1 mouse cellular context compared by ENCODE assay signal in the genomic region with DNA sequence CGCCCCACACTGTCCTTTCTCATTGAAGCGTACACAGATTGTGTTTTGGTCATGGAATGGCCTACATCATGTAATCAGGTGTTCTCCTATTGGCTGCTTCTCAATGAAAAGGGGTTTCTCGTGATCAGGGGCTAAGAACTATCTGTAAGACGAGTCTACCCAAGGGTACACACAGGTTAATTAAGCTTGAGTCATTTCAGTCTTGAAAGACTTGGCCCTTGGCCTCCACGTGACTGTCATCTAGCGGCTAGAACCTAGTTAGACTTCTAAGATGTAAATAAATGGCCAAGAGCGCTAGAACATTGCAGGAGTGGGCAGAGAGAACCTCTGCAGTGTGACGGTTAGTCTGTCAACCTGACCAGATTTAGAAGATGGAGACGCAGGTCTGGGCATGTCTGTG.
TF ChIP-seq lines count a peak whose summit lies in the region.

No protein-coding gene starts in this region.

TF ChIP-seq in CH12.LX, 34 proteins besides CTCF, POLR2A, EP300 and RAD21:
- no peak for TF ChIP-seq SIN3A (IDR thresholded peaks at IDR 0.05; ENCODE audit: low read length)
- TF ChIP-seq NRF1 (IDR thresholded peaks at IDR 0.05; ENCODE audit: low read depth, low read length): no peak
- TF ChIP-seq USF1 (IDR thresholded peaks at IDR 0.05; ENCODE audit: low read depth, low read length): peak; percentile 45
- no peak for TF ChIP-seq NELFE (IDR thresholded peaks at IDR 0.05; ENCODE audit: low read depth, low read length)
- peak; percentile 47; the same call in 1 of the 2 replicates for TF ChIP-seq IRF4 (IDR thresholded peaks at IDR 0.05; ENCODE audit: low read depth, low read length)
- TF ChIP-seq TBP (conservative IDR thresholded peaks at IDR 0.05; ENCODE audit: low read depth, low read length): no peak
- TF ChIP-seq JUN (IDR thresholded peaks at IDR 0.05; ENCODE audit: insufficient read depth, low read depth, low read length): no peak
- no peak for TF ChIP-seq ELF1 (IDR thresholded peaks at IDR 0.05; ENCODE audit: low read depth, low read length)
- no peak for TF ChIP-seq UBTF (IDR thresholded peaks at IDR 0.05; ENCODE audit: low read depth, low read length)
